Mouse (Mus musculus) neural tube, embryonic 14.5 days (tissue): ENCODE measurements around the gene Tle6. TPM values are rescaled to one million over a fixed set of nuclear protein-coding genes. Genes with fewer than 3 reads are reported as not detected.

Experiments
- ATAC-seq: fragments of 200-750 bp; cut with Nextera tagmentation; 2 replicates; pipeline ENCODE4 v1.8.0; 2017; ENCODE audit warnings: low read depth, mild to moderate bottlenecking, moderate TSS enrichment, moderate library complexity
- H3K27ac ChIP-seq: fragments of 300-500 bp; sonication (generic); 2 replicates; pipeline ENCODE4 v1.5.1; 2014; ENCODE audit warnings: low read depth, mild to moderate bottlenecking, control low read depth, low read length, moderate library complexity, mixed read lengths
- H3K27me3 ChIP-seq: fragments of 300-500 bp; sonication (generic); 2 replicates; pipeline ENCODE4 v1.6.1; 2014; ENCODE audit warnings: low read length; ENCODE audit not compliant: control insufficient read depth, insufficient read depth
- H3K36me3 ChIP-seq: fragments of 300-500 bp; sonication (generic); 2 replicates; pipeline ENCODE4 v1.6.1; 2014; ENCODE audit warnings: low read length, mixed read lengths; ENCODE audit not compliant: control insufficient read depth, insufficient read depth
- H3K4me1 ChIP-seq: fragments of 300-500 bp; sonication (generic); 2 replicates; pipeline ENCODE4 v1.6.1; 2014; ENCODE audit warnings: low read length; ENCODE audit not compliant: control insufficient read depth, insufficient read depth
- H3K4me2 ChIP-seq: fragments of 300-500 bp; sonication (generic); 2 replicates; pipeline ENCODE4 v1.6.1; 2014; ENCODE audit warnings: mild to moderate bottlenecking, low read depth, low read length, control low read depth
- H3K4me3 ChIP-seq: fragments of 300-500 bp; sonication (generic); 2 replicates; pipeline ENCODE4 v1.5.1; 2014; ENCODE audit warnings: low read depth, low read length, control low read depth, mixed read lengths
- H3K9ac ChIP-seq: fragments of 300-500 bp; sonication (generic); replicated peaks from 2 replicates; pipeline ENCODE4 v1.6.1; 2014; ENCODE audit warnings: low read depth, mild to moderate bottlenecking, control low read depth, low read length, mixed read lengths
- H3K9me3 ChIP-seq: fragments of 300-500 bp; sonication (generic); 2 replicates; pipeline ENCODE4 v1.6.1; 2016; ENCODE audit warnings: low read length; ENCODE audit not compliant: control insufficient read depth
- WGBS: fragments of 180-500 bp; shearing (Covaris S2); extraction: QIAGEN DNeasy Blood & Tissue Kit; methylation state at CpG from one replicate; pipeline ENCODE4 v1.1.7; 2014; 5-methylcytosine and 5-hydroxymethylcytosine counted together
- polyA plus RNA-seq: library from polyadenylated mRNA; unstranded; fragments of >200 nt; fragmentation: Nextera tagmentation; extraction: Ambion mirVana; gene quantifications from 2 replicates; pipeline ENCODE4 v1.2.1, GENCODE M21; 2014

Gene Tle6
- polyA plus RNA-seq, 1 experiment from 2014 or later, result 6.6 TPM

DNA sequence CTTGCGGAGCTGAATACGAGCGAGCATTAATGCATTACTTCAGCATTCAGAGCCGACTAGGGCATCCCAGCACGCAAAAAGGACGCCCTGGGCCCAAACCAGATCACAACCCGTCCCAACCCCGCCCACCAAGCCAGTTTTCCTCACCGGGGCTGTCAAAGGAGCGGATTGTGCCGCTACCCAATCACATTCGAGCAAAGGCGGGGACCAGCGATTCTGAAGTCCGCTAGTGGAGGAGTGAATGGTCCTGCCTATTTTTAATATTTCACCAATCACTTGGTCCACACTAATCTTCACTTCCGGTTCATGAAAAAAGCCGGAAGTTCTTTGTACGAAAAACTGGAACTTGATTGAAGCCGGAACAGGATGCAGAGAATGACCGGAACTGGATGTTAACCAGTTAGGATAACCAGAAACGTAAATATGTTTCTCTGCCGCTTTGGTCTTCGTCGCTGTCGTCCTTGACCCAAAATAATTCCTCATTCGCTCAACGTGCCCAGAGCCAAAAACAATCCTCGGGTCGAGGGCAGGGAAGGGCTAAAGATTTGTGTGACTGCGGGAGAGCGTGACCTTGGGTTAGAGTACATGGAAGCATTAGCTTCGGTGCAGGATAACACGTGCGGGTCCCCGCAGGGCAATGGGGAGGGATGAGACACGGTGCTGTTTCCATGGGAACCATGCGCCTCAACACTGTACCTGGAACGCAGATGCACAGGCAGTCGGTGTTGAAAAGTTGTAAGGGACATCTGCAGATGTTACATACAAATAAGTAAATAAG lies 5.3 kb upstream of the Tle6 start, which contains the start of gene BC025920:
BC025920 (plus strand) TSS at position 297 of the 778 bp plus-strand sequence.
- Histone ChIP-seq H3K9me3 (no peaks in the 10 kb centered on the region), H3K4me3 (peak within 1 kb of the TSS; percentile 55), H3K4me2 (peak within 1 kb of the TSS; percentile 89), H3K27me3 (no peaks in the 10 kb centered on the region), H3K9ac (peak within 1 kb of the TSS; percentile 53), H3K4me1 (peaks cover 9% of the 10 kb centered on the region; the same call in 1 of the 2 replicates), H3K36me3 (no peaks in the 10 kb centered on the region), H3K27ac (peak within 1 kb of the TSS; percentile 91)
- WGBS, result under 1% methylated on average over 39 of the region's 39 CpGs
- ATAC-seq, result peak; percentile 85

DNA sequence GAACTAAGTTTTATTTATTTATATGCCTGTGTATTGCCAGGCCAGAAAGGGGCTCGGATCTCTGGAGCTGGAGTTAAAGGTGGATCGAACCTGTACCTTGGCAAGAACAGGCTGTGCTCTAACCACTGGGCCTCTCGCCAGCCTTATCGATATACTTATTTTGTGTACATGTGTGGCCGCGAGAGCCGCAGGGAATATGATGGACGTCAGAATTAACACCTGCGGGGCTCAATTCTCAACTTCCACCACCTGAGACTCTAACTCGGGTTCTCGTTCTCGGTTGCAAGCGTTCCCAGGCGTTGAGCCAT lies 4.7 kb upstream of the Tle6 start:
- peak; percentile 22 for ATAC-seq
- H3K4me1 ChIP-seq, result peaks cover 12% of the 10 kb centered on the region
- peak overlapping the region; percentile 55 for H3K4me3 ChIP-seq
- H3K9ac ChIP-seq, result peak overlapping the region; percentile 47
- no peaks in the 10 kb centered on the region for H3K36me3 ChIP-seq
- H3K27me3 ChIP-seq, result no peaks in the 10 kb centered on the region
- H3K27ac ChIP-seq, result peak overlapping the region; percentile 91
- H3K4me2 ChIP-seq, result peak overlapping the region; percentile 71
- no peaks in the 10 kb centered on the region for H3K9me3 ChIP-seq
- 3% methylated on average over 14 of the region's 14 CpGs for WGBS

DNA sequence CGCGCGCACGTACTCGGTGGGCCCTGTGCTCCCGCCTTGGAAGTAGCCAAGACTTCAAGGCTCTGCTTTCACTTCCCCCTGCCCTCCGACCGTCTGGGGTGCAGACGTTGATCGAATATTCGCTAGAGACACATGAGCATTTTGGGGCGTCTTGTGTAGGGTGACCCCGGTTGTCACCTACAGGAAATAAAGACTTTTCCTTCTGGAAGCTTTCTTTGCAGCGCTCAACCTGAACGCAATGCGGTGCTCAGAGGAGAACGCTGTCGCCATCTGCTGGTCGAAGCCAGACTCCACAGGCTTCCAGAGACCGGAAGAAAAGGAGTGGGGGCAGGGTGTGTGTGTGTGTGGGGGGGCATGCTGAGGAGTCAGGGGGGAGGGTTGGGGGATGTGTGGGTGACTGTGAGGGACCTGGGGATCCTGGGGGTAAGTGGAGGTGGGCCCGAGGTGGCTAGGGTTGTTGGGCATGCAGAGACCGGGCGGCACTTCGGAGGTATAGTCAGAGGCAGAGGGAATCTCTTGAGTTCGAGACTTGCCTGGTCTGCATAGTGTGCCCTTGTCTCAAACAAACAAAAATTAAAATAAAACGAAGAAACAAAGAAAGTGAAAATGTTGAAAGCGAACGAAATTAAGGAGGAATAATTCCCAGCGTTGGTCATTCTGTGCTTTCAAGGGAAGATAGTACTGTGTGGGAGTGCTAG lies 4.2 kb upstream of the Tle6 start:
- Histone ChIP-seq H3K4me3 (peak overlapping the region; percentile 55), H3K4me2 (peak overlapping the region; percentile 71), H3K27ac (peak overlapping the region; percentile 91), H3K4me1 (peaks cover 13% of the 10 kb centered on the region), H3K9me3 (no peaks in the 10 kb centered on the region), H3K27me3 (no peaks in the 10 kb centered on the region), H3K36me3 (no peaks in the 10 kb centered on the region), H3K9ac (peak overlapping the region; percentile 47; the same call in 1 of the 2 replicates)
- ATAC-seq, result peak; percentile 31
- WGBS, result 19% methylated on average over 29 of the region's 29 CpGs

DNA sequence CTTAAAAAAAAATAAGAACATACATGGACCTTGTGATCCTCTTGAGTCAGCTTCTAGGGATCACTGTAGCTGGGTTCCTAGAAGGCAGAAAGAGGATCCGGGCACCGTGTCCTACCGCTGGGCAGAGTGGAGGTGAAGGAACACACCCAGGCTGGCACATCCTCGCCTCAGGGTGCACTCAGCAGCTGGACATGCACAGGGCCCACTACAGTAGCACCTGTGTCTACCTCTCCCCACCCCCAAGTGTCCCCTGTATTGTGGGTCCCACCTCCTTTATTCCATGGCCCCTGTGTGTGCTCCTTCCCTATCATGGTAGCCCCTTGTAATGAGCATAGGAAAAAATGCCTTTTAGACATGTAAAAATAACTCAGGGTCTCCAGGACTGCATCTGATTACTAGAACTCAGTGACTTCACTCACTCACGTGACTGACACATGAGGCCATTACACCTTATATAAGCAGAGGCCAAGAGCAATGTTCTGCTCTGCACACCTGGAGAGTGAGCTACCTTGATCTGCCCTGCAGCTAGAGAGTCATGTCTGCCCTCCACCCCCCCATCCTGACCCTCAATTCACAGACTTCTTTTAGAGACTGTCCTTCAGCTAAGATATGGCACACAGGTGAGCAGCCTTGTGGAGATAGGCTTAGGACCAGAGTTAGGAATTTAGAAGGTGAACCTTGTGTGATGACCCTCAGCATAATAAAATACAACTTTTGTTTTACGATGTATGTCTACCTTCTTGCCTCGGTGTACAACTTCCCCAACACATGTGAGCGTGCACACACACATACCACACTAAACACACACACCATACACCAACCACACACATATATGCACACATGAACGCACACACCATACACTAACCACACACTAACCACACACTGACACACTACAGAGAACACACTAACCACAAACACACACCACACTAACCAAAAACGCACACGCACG lies 3.4 kb upstream of the Tle6 start:
- Histone ChIP-seq H3K4me3 (no peak overlapping the region), H3K36me3 (no peaks in the 10 kb centered on the region), H3K4me1 (peaks cover 13% of the 10 kb centered on the region), H3K27me3 (no peaks in the 10 kb centered on the region), H3K4me2 (peak overlapping the region; percentile 71; the same call in 1 of the 2 replicates), H3K27ac (peak overlapping the region; percentile 1; the same call in 1 of the 2 replicates), H3K9me3 (no peaks in the 10 kb centered on the region), H3K9ac (no peak overlapping the region)
- 0 out of 2 replicates have a peak, but pooled peaks have one; percentile 2 for ATAC-seq
- WGBS, result 80% methylated on average over 12 of the region's 12 CpGs

DNA sequence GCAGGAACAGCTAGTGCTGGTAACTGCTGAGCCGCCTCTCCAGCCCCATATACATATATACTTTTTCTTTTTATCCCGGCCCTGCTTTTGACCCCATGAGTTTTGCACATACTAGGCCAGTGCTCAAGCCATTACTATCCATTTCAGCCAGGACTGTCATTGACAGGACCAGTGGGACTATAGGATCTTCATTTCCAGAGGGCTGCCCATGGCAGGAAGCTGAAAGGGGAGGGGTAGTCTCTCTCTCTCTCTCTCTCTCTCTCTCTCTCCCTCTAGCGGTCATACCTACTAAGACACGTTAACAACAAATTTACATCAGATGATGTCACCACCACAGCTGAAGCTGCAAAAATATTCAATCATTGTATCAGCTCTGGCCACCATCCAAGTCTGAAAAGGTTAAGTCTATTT lies 1.9 kb upstream of the Tle6 start:
- Histone ChIP-seq H3K9me3 (no peaks in the 10 kb centered on the region), H3K36me3 (no peaks in the 10 kb centered on the region), H3K4me3 (no peak overlapping the region), H3K4me2 (no peak overlapping the region), H3K27ac (no peak overlapping the region), H3K27me3 (no peaks in the 10 kb centered on the region; the same call in 1 of the 2 replicates), H3K9ac (no peak overlapping the region), H3K4me1 (peaks cover 13% of the 10 kb centered on the region)
- WGBS, result 12% methylated on average over 4 of the region's 4 CpGs
- no peak for ATAC-seq

DNA sequence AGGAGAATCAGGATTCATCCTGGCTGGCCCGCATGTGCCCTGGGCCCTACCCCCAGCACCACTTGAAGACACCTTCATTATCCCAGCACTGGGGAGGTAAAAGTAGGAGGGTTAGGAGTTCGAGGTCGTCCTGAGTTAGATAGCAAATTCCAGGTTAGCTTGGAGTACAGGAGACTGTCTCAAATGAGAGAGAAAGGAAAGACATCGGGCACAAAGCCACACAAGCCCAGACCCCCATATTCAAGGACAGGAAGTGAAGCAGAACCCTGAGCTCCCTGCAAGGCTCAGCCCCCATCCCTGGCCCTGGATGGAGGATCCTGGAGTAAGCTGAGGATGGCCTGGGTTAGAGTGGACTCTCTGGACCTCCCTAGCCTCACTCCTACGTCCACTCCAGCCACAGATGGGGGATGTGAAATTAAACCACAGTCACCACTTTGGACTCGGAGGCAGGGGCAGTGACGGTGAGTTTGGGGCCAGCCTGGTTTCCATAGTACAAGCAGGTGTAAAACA lies 578 bp upstream of the Tle6 start:
- Histone ChIP-seq H3K9me3 (no peaks in the 10 kb centered on the region), H3K4me3 (no peak overlapping the region), H3K4me2 (peak overlapping the region; percentile 43; the same call in 1 of the 2 replicates), H3K36me3 (no peaks in the 10 kb centered on the region), H3K27ac (no peak overlapping the region), H3K9ac (no peak overlapping the region), H3K4me1 (peaks cover 20% of the 10 kb centered on the region), H3K27me3 (no peaks in the 10 kb centered on the region; the same call in 1 of the 2 replicates)
- ATAC-seq, result peak; percentile 0; the same call in 1 of the 2 replicates
- WGBS, result 19% methylated on average over 7 of the region's 7 CpGs

DNA sequence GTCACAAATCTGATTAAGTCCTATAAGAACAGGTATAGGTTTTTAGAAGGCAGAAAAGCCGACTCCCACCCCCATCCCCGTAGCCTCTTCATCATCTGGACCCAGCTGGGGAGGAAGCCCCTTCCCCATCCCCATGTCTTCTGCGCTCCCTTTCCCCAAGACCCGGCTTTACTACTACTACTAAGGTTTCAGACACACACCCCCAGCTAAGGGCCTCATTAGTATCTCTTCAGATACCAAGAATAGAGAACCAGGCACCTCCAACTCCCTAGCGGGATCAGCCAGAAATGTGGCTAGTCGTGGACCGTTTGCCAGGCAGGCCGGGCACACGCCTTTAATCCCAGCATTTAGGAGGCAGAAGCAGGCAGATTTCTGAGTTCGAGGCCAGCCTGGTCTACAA lies 777 bp downstream of the Tle6 start:
- 49% methylated on average over 10 of the region's 10 CpGs for WGBS
- Histone ChIP-seq H3K27ac (no peak overlapping the region), H3K27me3 (no peaks in the 10 kb centered on the region; the same call in 1 of the 2 replicates), H3K9ac (no peak overlapping the region), H3K36me3 (no peaks in the 10 kb centered on the region), H3K4me2 (no peak overlapping the region), H3K4me1 (peaks cover 29% of the 10 kb centered on the region), H3K9me3 (no peaks in the 10 kb centered on the region), H3K4me3 (no peak overlapping the region)
- ATAC-seq, result no peak

DNA sequence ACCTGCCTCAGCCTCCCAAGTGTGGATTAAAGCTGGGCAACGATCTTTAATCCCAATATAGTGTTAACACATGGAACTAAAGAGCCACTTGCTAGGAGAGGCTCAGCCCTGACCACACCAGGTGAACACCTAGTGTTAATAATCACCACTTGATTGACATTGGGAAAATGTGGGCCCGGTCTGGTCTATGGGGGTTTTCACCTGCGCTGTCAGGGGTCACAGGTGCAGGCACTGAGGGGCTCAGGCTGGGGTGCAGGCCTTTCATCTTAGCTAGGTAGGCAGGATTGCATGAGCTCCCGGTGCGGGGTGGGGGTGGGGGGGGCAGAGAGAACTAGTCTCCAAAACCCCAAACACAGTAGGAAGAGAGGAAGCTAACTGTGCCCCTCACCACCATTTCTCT lies 1.2 kb downstream of the Tle6 start:
- ATAC-seq, result no peak
- no peak overlapping the region for H3K27ac ChIP-seq
- H3K27me3 ChIP-seq, result no peaks in the 10 kb centered on the region; the same call in 1 of the 2 replicates
- no peak overlapping the region for H3K9ac ChIP-seq
- no peak overlapping the region for H3K4me3 ChIP-seq
- H3K9me3 ChIP-seq, result no peaks in the 10 kb centered on the region
- WGBS, result 81% methylated on average over 5 of the region's 5 CpGs
- no peaks in the 10 kb centered on the region for H3K36me3 ChIP-seq
- no peak overlapping the region for H3K4me2 ChIP-seq
- H3K4me1 ChIP-seq, result peaks cover 29% of the 10 kb centered on the region
